19 mouse cellular contexts compared by ENCODE assay signal in genomic region chr19:27694478-27694877, GRCm38 (mm10).
DNase-seq lines count a peak whose midpoint lies in the region; ATAC-seq and TF ChIP-seq lines count a peak whose summit lies in the region.
"Had no signal": no experiment of that assay in that cellular context is flagged by ENCODE, and none has a peak within 500 bp of the region (broad histone marks: within the 10 kb centered on the region; RNA-seq: fewer than 3 reads in every experiment).

No protein-coding gene starts in this region.

- no peaks in the 10 kb centered on the region for H3K27me3 ChIP-seq in neural tube, embryonic 14.5 days (ENCODE audit: control insufficient read depth, insufficient read depth, low read length)
- H3K27me3 ChIP-seq in forebrain, postnatal 0 days (ENCODE audit: insufficient read depth, low read length): no peaks in the 10 kb centered on the region
- H3K27me3 ChIP-seq in forebrain, embryonic 13.5 days: no peaks in the 10 kb centered on the region
- H3K27me3 ChIP-seq: limb, embryonic 15.5 days had no signal

- intact Hi-C loops in left cerebral cortex, postnatal 10 days (cut with DNase I): no loop called here

- no peak overlapping the region for H3K4me3 ChIP-seq in neural tube, embryonic 14.5 days (ENCODE audit: low read depth, low read length)
- H3K4me3 ChIP-seq in forebrain, postnatal 0 days (ENCODE audit: low read depth, low read length): no peak overlapping the region
- no peak overlapping the region for H3K4me3 ChIP-seq in forebrain, embryonic 13.5 days
- H3K4me3 ChIP-seq: gastrocnemius, adult 2 months; hindbrain, embryonic 10.5 days; limb, embryonic 15.5 days had no signal

- ATAC-seq in neural tube, embryonic 14.5 days (ENCODE audit: low read depth): peak; percentile 63; the same call in 1 of the 2 replicates
- ATAC-seq in forebrain, postnatal 0 days: no peak; the same call in 1 of the 2 replicates
- ATAC-seq in forebrain, embryonic 13.5 days: no peak
- ATAC-seq: forebrain, embryonic 14.5 days had no signal

- peak; percentile 42 for DNase-seq in left cerebral cortex, adult 11 months (ENCODE audit: low spot score)
- no peak for DNase-seq in left cerebral cortex, postnatal 10 days (ENCODE audit: extremely low spot score in 1 of 2, low spot score in 2 of 2)
- peak; percentile 71 for DNase-seq in brain, adult 2 months (ENCODE audit: low read depth, low spot score)
- peak; percentile 29 to 63 for DNase-seq in left cerebral cortex, adult 18-20 months (ENCODE audit: low spot score in 2 of 2)
- DNase-seq in cerebellum, postnatal 25 days: no peak
- no peak for DNase-seq in forebrain, postnatal 0 days
- DNase-seq: adrenal gland, adult 8-10 months; cerebellum, adult 2 months; gastrocnemius, adult 2 months; heart, adult 11 months; layer of hippocampus, postnatal 36 days; lung, postnatal 10 days; thymus, postnatal 36 days had no signal

- H3K27ac ChIP-seq in neural tube, embryonic 14.5 days (ENCODE audit: low read depth, low read length): no peak overlapping the region
- H3K27ac ChIP-seq in forebrain, postnatal 0 days (ENCODE audit: low read depth, low read length): no peak overlapping the region
- H3K27ac ChIP-seq in forebrain, embryonic 13.5 days: no peak overlapping the region
- H3K27ac ChIP-seq: gastrocnemius, adult 2 months; hindbrain, embryonic 10.5 days; kidney, postnatal 0 days; limb, embryonic 15.5 days had no signal

- TF ChIP-seq CTCF in forebrain, postnatal 0 days (IDR thresholded peaks at IDR 0.05; ENCODE audit: low read depth): no peak

- no peaks in the 10 kb centered on the region for H3K36me3 ChIP-seq in neural tube, embryonic 14.5 days (ENCODE audit: control insufficient read depth, insufficient read depth, low read length)
- no peaks in the 10 kb centered on the region for H3K36me3 ChIP-seq in forebrain, postnatal 0 days (ENCODE audit: insufficient read depth)
- no peaks in the 10 kb centered on the region for H3K36me3 ChIP-seq in forebrain, embryonic 13.5 days (ENCODE audit: poor library complexity, severe bottlenecking)
- H3K36me3 ChIP-seq: hindbrain, embryonic 10.5 days; limb, embryonic 15.5 days had no signal

- H3K9ac ChIP-seq in neural tube, embryonic 14.5 days (replicated peaks; ENCODE audit: low read depth, low read length): no peak overlapping the region
- H3K9ac ChIP-seq in forebrain, postnatal 0 days: no peak overlapping the region
- no peak overlapping the region for H3K9ac ChIP-seq in forebrain, embryonic 13.5 days
- H3K9ac ChIP-seq: limb, embryonic 15.5 days had no signal

- no peaks in the 10 kb centered on the region for H3K4me1 ChIP-seq in neural tube, embryonic 14.5 days (ENCODE audit: control insufficient read depth, insufficient read depth, low read length)
- H3K4me1 ChIP-seq in forebrain, postnatal 0 days (ENCODE audit: insufficient read depth): no peaks in the 10 kb centered on the region
- no peaks in the 10 kb centered on the region for H3K4me1 ChIP-seq in forebrain, embryonic 13.5 days
- H3K4me1 ChIP-seq: hindbrain, embryonic 10.5 days; limb, embryonic 15.5 days had no signal

- no peak overlapping the region for H3K4me2 ChIP-seq in neural tube, embryonic 14.5 days (ENCODE audit: low read depth, low read length)
- H3K4me2 ChIP-seq in forebrain, postnatal 0 days (ENCODE audit: low read depth): no peak overlapping the region
- H3K4me2 ChIP-seq in forebrain, embryonic 13.5 days: no peak overlapping the region
- H3K4me2 ChIP-seq: limb, embryonic 15.5 days had no signal

- no peaks in the 10 kb centered on the region for H3K9me3 ChIP-seq in neural tube, embryonic 14.5 days (ENCODE audit: control insufficient read depth, low read length)
- H3K9me3 ChIP-seq in forebrain, postnatal 0 days (ENCODE audit: low read length): no peaks in the 10 kb centered on the region
- 0 out of 2 replicates have a peak, but pooled peaks cover 4% of the 10 kb centered on the region for H3K9me3 ChIP-seq in forebrain, embryonic 13.5 days (replicated peaks)
- H3K9me3 ChIP-seq: limb, embryonic 15.5 days had no signal

- WGBS in neural tube, embryonic 14.5 days: 33% methylated on average over 4 of the region's 4 CpGs
- 73% methylated on average over 4 of the region's 4 CpGs for WGBS in forebrain, postnatal 0 days
- 72% methylated on average over 4 of the region's 4 CpGs for WGBS in forebrain, embryonic 13.5 days

Comparison
In these comparisons a context has a peak if more than half of its experiments do, and no peak if none do; other contexts are left out.
1. DNase-seq: peak in left cerebral cortex, adult 11 months (single experiment), brain, adult 2 months (single experiment) and left cerebral cortex, adult 18-20 months (2 of 2); none in left cerebral cortex, postnatal 10 days (0 of 2), cerebellum, postnatal 25 days (0 of 2) and forebrain, postnatal 0 days (single experiment).